Mouse (Mus musculus): ENCODE results near the gene Gm9507. TPM values are rescaled to one million over a fixed set of nuclear protein-coding genes. Genes with fewer than 3 reads are reported as not detected.
"Not testable (repeated sequence)": the region's sequence is repeated elsewhere in the genome, so short reads cannot be mapped to it uniquely, and the experiment has no call there.

The Gm9507 gene
- polyA plus RNA-seq, 1 experiment from 2014 or later: not detected

GRCm38 (mm10) chr10:77818523-77818922 lies 6.9 kb upstream of the Gm9507 start:
- DNase-seq (ENCODE audit: low spot score) (no peak), ATAC-seq (ENCODE audit: insufficient read depth, low FRiP score, low TSS enrichment) (no peak)
- Histone ChIP-seq H3K27ac (ENCODE audit: low read depth, low read length) (no peak overlapping the region), H3K27me3 (ENCODE audit: control insufficient read depth, insufficient read depth, low read length) (no peaks in the 10 kb centered on the region), H3K9ac (ENCODE audit: low read length) (no peak overlapping the region), H3K4me1 (ENCODE audit: control insufficient read depth, insufficient read depth, low read length) (no peaks in the 10 kb centered on the region), H3K4me3 (ENCODE audit: low read depth, low read length) (no peak overlapping the region), H3K36me3 (ENCODE audit: control insufficient read depth, insufficient read depth, low read length) (no peaks in the 10 kb centered on the region), H3K9me3 (ENCODE audit: control insufficient read depth, low read length) (no peaks in the 10 kb centered on the region), H3K4me2 (ENCODE audit: low read depth) (no peak overlapping the region)
- 95% methylated on average over 4 of the region's 4 CpGs for WGBS

DNA sequence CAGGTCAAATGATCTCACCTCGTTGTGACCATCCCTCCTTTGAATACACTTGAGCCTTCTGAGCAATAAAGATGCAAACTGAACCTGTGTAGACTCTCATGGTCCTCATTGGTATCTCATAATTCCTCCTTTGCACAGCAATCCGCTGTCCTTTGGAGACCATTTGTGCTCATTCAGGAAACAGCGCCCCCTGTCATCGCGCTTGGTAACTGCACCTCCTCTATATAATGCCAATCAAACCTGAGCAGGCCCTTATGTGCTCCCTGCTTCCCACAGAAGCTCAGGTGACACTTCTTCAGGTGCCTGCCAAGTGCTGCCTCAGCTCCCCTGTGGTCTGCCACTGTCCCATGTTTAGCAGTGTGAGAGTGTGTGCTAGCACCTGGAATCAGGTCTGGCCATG lies 3.9 kb upstream of the Gm9507 start:
- Histone ChIP-seq H3K36me3 (ENCODE audit: control insufficient read depth, insufficient read depth, low read length) (no peaks in the 10 kb centered on the region), H3K9me3 (ENCODE audit: control insufficient read depth, low read length) (no peaks in the 10 kb centered on the region), H3K27me3 (ENCODE audit: control insufficient read depth, insufficient read depth, low read length) (no peaks in the 10 kb centered on the region), H3K4me3 (ENCODE audit: low read depth, low read length) (no peak overlapping the region), H3K4me1 (ENCODE audit: control insufficient read depth, insufficient read depth, low read length) (no peaks in the 10 kb centered on the region), H3K27ac (ENCODE audit: low read depth, low read length) (no peak overlapping the region), H3K9ac (ENCODE audit: low read length) (no peak overlapping the region), H3K4me2 (ENCODE audit: low read depth) (no peak overlapping the region)
- 28% methylated on average over 5 of the region's 5 CpGs for WGBS
- DNase-seq (ENCODE audit: low spot score) (peak; percentile 35), ATAC-seq (ENCODE audit: insufficient read depth, low FRiP score, low TSS enrichment) (no peak)

DNA sequence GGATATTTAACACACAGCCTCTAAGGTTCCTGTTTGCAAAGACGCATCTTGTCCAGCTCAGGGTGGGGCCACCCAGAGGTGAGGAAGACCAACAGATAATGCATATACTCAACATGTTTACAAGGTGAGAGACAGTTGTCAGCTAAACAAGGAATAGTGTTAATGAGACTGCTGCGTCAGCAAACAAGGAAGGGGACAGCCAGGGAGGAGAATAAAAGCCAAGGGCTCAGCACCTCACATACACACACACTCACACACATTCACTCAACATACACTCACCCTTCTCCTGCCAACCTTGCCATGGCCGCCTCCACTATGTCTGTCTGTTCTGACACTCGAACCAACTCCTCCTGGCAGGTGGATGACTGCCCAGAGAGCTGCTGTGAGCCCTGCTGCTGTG lies 2.7 kb upstream of the Gm9507 start, which contains the start of gene Gm2696:
Gene Gm2696 (plus strand): TSS at position 301 of the 400 bp plus-strand sequence.
- WGBS: 59% methylated on average over 4 of the region's 4 CpGs
- Histone ChIP-seq H3K27ac (ENCODE audit: low read depth, low read length) (no peak within 1 kb of the TSS), H3K27me3 (ENCODE audit: control insufficient read depth, insufficient read depth, low read length) (no peaks in the 10 kb centered on the region), H3K4me1 (ENCODE audit: control insufficient read depth, insufficient read depth, low read length) (no peaks in the 10 kb centered on the region), H3K9ac (ENCODE audit: low read length) (no peak within 1 kb of the TSS), H3K36me3 (ENCODE audit: control insufficient read depth, insufficient read depth, low read length) (no peaks in the 10 kb centered on the region), H3K9me3 (ENCODE audit: control insufficient read depth, low read length) (no peaks in the 10 kb centered on the region), H3K4me2 (ENCODE audit: low read depth) (no peak within 1 kb of the TSS), H3K4me3 (ENCODE audit: low read depth, low read length) (no peak within 1 kb of the TSS)
- DNase-seq (ENCODE audit: low spot score): no peak
- ATAC-seq (ENCODE audit: insufficient read depth, low FRiP score, low TSS enrichment): no peak

DNA sequence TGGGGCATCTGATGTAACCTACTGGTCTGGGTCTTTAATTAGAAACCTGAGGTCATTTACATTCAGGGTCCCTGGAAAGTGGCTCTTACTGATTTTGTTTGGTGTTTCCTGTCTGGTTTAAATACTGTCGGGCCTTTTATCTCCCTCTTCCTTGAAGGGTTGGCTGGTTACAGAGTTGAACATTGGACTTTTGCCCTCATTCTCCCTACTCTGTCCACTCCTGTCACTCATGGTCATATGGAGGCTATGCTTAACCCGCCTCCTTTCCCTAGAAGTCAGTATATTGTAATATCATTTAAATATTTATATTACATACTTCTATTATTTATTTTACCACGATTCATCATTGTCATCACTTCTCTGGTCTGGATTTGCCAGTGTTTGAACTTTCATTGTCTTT lies 7.5 kb downstream of the Gm9507 start:
- ATAC-seq (ENCODE audit: insufficient read depth, low FRiP score, low TSS enrichment) (no peak), DNase-seq (ENCODE audit: low spot score) (no peak)
- H3K9ac ChIP-seq (ENCODE audit: low read length): no peak overlapping the region
- H3K4me1 ChIP-seq (ENCODE audit: control insufficient read depth, insufficient read depth, low read length): no peaks in the 10 kb centered on the region
- no peak overlapping the region for H3K4me2 ChIP-seq (ENCODE audit: low read depth)
- H3K4me3 ChIP-seq (ENCODE audit: low read depth, low read length): no peak overlapping the region
- no peaks in the 10 kb centered on the region for H3K36me3 ChIP-seq (ENCODE audit: control insufficient read depth, insufficient read depth, low read length)
- H3K9me3 ChIP-seq (ENCODE audit: control insufficient read depth, low read length): no peaks in the 10 kb centered on the region
- no peaks in the 10 kb centered on the region for H3K27me3 ChIP-seq (ENCODE audit: control insufficient read depth, insufficient read depth, low read length)
- WGBS: 89% methylated on average over 3 of the region's 3 CpGs
- no peak overlapping the region for H3K27ac ChIP-seq (ENCODE audit: low read depth, low read length)

DNA sequence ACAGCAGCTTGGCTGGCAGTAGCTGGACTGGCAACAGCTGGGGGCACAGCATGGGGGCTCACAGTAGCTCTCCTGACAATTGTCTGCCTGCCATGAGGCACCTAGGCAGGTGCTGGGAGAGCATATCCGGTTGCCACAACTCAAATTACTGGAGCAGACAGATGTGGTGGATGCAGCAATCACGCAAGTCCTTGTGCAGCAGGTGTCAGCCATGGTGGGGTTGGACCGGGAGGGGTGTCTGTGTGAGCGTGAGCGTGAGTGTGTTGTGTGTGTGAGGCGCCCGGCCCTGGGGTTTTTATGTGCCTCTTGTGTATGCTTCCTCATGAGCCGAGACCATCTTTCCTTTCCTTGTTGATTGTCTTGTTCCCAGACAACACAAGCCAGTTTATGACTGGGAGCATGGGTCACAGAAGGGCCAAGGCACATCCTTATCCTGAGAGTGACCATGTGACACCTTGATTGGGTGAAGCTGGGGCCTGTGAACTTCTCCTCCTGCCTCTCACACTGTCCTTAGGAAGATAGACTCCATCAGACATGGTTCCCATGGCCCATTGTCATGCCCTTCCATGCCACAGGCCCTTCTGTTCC lies 12.6 kb downstream of the Gm9507 start, which contains the start of gene Gm19668:
Gene Gm19668 (minus strand): TSS at position 213 of the 588 bp plus-strand sequence.
- DNase-seq (ENCODE audit: low spot score) (no peak), ATAC-seq (ENCODE audit: insufficient read depth, low FRiP score, low TSS enrichment) (no peak; the same call in 1 of the 2 replicates)
- Histone ChIP-seq H3K9ac (ENCODE audit: low read length) (no peak within 1 kb of the TSS), H3K27ac (ENCODE audit: low read depth, low read length) (0 out of 2 replicates have a peak within 1 kb of the TSS, but pooled peaks have one; percentile 8), H3K4me1 (ENCODE audit: control insufficient read depth, insufficient read depth, low read length) (peaks cover 2% of the 10 kb centered on the region; the same call in 1 of the 2 replicates), H3K36me3 (ENCODE audit: control insufficient read depth, insufficient read depth, low read length) (no peaks in the 10 kb centered on the region), H3K4me3 (ENCODE audit: low read depth, low read length) (no peak within 1 kb of the TSS), H3K27me3 (ENCODE audit: control insufficient read depth, insufficient read depth, low read length) (no peaks in the 10 kb centered on the region), H3K9me3 (ENCODE audit: control insufficient read depth, low read length) (no peaks in the 10 kb centered on the region), H3K4me2 (ENCODE audit: low read depth) (no peak within 1 kb of the TSS)
- WGBS: 46% methylated on average over 8 of the region's 8 CpGs

- not testable (repeated sequence) for H3K4me1 ChIP-seq (ENCODE audit: control insufficient read depth, insufficient read depth, low read length); H3K4me2 ChIP-seq (ENCODE audit: low read depth); DNase-seq (ENCODE audit: low spot score); H3K9me3 ChIP-seq (ENCODE audit: control insufficient read depth, low read length); H3K36me3 ChIP-seq (ENCODE audit: control insufficient read depth, insufficient read depth, low read length); H3K4me3 ChIP-seq (ENCODE audit: low read depth, low read length); H3K9ac ChIP-seq (ENCODE audit: low read length); ATAC-seq (ENCODE audit: insufficient read depth, low FRiP score, low TSS enrichment); H3K27me3 ChIP-seq (ENCODE audit: control insufficient read depth, insufficient read depth, low read length)
- WGBS: 42% methylated on average over 2 of the region's 3 CpGs
- 0 out of 2 replicates have a peak overlapping the region, but pooled peaks have one; percentile 8 for H3K27ac ChIP-seq (ENCODE audit: low read depth, low read length)
Observed at GRCm38 (mm10) chr10:77798164-77798920, 13.3 kb downstream of the Gm9507 start.

GRCm38 (mm10) chr10:77797677-77798076 lies 14.0 kb downstream of the Gm9507 start:
- Histone ChIP-seq H3K27ac (ENCODE audit: low read depth, low read length) (0 out of 2 replicates have a peak overlapping the region, but pooled peaks have one; percentile 8), H3K4me2 (ENCODE audit: low read depth) (no peak overlapping the region), H3K9ac (ENCODE audit: low read length) (no peak overlapping the region), H3K4me3 (ENCODE audit: low read depth, low read length) (no peak overlapping the region), H3K4me1 (ENCODE audit: control insufficient read depth, insufficient read depth, low read length) (peaks cover 2% of the 10 kb centered on the region; the same call in 1 of the 2 replicates), H3K9me3 (ENCODE audit: control insufficient read depth, low read length) (no peaks in the 10 kb centered on the region), H3K36me3 (ENCODE audit: control insufficient read depth, insufficient read depth, low read length) (no peaks in the 10 kb centered on the region), H3K27me3 (ENCODE audit: control insufficient read depth, insufficient read depth, low read length) (no peaks in the 10 kb centered on the region)
- DNase-seq (ENCODE audit: low spot score): peak; percentile 25
- no peak for ATAC-seq (ENCODE audit: insufficient read depth, low FRiP score, low TSS enrichment)
- WGBS: 18% methylated on average over 3 of the region's 3 CpGs

- WGBS: 44% methylated on average over 2 of the region's 2 CpGs
- DNase-seq (ENCODE audit: low spot score) (no peak), ATAC-seq (ENCODE audit: insufficient read depth, low FRiP score, low TSS enrichment) (no peak)
- Histone ChIP-seq H3K4me2 (ENCODE audit: low read depth) (no peak within 1 kb of the TSS), H3K36me3 (ENCODE audit: control insufficient read depth, insufficient read depth, low read length) (no peaks in the 10 kb centered on the region), H3K27me3 (ENCODE audit: control insufficient read depth, insufficient read depth, low read length) (no peaks in the 10 kb centered on the region), H3K4me3 (ENCODE audit: low read depth, low read length) (no peak within 1 kb of the TSS), H3K9me3 (ENCODE audit: control insufficient read depth, low read length) (no peaks in the 10 kb centered on the region), H3K27ac (ENCODE audit: low read depth, low read length) (no peak within 1 kb of the TSS), H3K4me1 (ENCODE audit: control insufficient read depth, insufficient read depth, low read length) (peaks cover 2% of the 10 kb centered on the region; the same call in 1 of the 2 replicates), H3K9ac (ENCODE audit: low read length) (no peak within 1 kb of the TSS)
Observed at GRCm38 (mm10) chr10:77794976-77795375, 16.7 kb downstream of the Gm9507 start, which contains the start of gene Gm9639. TSS of gene Gm9639 (minus strand) at chr10:77795076.

Data from neural tube, embryonic 11.5 days (tissue).